Mouse (Mus musculus) lung, adult 2 months (tissue): ENCODE data around the gene Gm10718.
"Not testable (repeated sequence)": the region's sequence is repeated elsewhere in the genome, so short reads cannot be mapped to it uniquely, and the experiment has no call there.

Source experiments
- CTCF ChIP-seq: fragments of 200-500 bp; IDR thresholded peaks from 2 replicates; pipeline ENCODE4 v1.5.1; 2011; ENCODE audit warnings: mild to moderate bottlenecking, low read length, control low read depth; ENCODE audit not compliant: insufficient read depth
- POLR2A ChIP-seq: fragments of 200-500 bp; IDR thresholded peaks from 2 replicates; pipeline ENCODE4 v1.6.1; 2011; ENCODE audit warnings: low read depth, mild to moderate bottlenecking, control low read depth, low read length, borderline replicate concordance; ENCODE audit errors: extremely low read depth

- not testable (repeated sequence) for TF ChIP-seq POLR2A, CTCF
Observed at GRCm38 (mm10) chr9:3015354-3015753, 8.0 kb upstream of the Gm10718 start, which contains the start of gene Gm10720.
